Mouse (Mus musculus): Measurements from ENCODE around the gene Znrf1. TPM values are rescaled to one million over a fixed set of nuclear protein-coding genes. Genes with fewer than 3 reads are reported as not detected.

Gene Znrf1
- polyA plus RNA-seq, 1 experiment from 2014 or later: 51.5 TPM

GRCm38 (mm10) chr8:111551511-111552130, 15.7 kb downstream of the Znrf1 start:
- ATAC-seq (ENCODE audit: insufficient number of reproducible peaks, insufficient read depth, low FRiP score, low TSS enrichment, low read depth): no peak
- 62% methylated on average over 8 of the region's 8 CpGs for WGBS
- peaks cover 5% of the 10 kb centered on the region; the same call in 1 of the 2 replicates for H3K36me3 ChIP-seq
- H3K4me2 ChIP-seq: no peak overlapping the region
- no peaks in the 10 kb centered on the region for H3K9me3 ChIP-seq
- no peaks in the 10 kb centered on the region for H3K27me3 ChIP-seq
- H3K27ac ChIP-seq: no peak overlapping the region
- no peak overlapping the region for H3K9ac ChIP-seq
- peaks cover 16% of the 10 kb centered on the region for H3K4me1 ChIP-seq
- H3K4me3 ChIP-seq: no peak overlapping the region

DNA sequence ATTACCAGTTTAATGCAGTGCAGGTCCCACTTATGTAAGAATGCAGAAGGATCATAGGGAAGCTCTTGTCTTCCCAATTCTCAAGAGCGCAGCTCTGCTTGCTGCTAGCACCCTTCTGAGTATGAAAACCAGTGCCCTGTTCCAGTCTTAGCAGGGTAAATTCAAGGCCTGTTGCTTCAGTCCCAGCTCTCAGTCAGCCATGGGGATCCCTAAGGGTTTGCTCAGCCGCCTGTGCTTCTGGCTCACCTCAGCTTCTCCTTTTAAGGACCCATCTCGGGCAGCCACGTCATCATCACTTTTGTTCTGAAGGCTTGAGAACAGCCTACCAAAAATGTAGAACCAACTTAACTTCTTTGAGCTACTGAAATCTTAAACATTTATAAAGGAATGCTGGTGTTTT, 25.9 kb downstream of the Znrf1 start:
- Histone ChIP-seq H3K27me3 (no peaks in the 10 kb centered on the region), H3K36me3 (no peaks in the 10 kb centered on the region), H3K4me1 (peaks cover 22% of the 10 kb centered on the region), H3K9ac (no peak overlapping the region), H3K4me2 (no peak overlapping the region), H3K9me3 (no peaks in the 10 kb centered on the region), H3K4me3 (no peak overlapping the region), H3K27ac (no peak overlapping the region)
- no peak for ATAC-seq (ENCODE audit: insufficient number of reproducible peaks, insufficient read depth, low FRiP score, low TSS enrichment, low read depth)
- 88% methylated on average over 4 of the region's 4 CpGs for WGBS

- no peaks in the 10 kb centered on the region for H3K36me3 ChIP-seq
- no peak overlapping the region for H3K9ac ChIP-seq
- H3K4me2 ChIP-seq: no peak overlapping the region
- H3K4me3 ChIP-seq: no peak overlapping the region
- no peaks in the 10 kb centered on the region for H3K27me3 ChIP-seq
- no peaks in the 10 kb centered on the region for H3K9me3 ChIP-seq
- peaks cover 22% of the 10 kb centered on the region for H3K4me1 ChIP-seq
- ATAC-seq (ENCODE audit: insufficient number of reproducible peaks, insufficient read depth, low FRiP score, low TSS enrichment, low read depth): no peak
- WGBS: 90% methylated on average over 5 of the region's 5 CpGs
- H3K27ac ChIP-seq: no peak overlapping the region
These were observed 26.4 kb downstream of the Znrf1 start for GRCm38 (mm10) chr8:111562274-111562803.

GRCm38 (mm10) chr8:111563075-111563474, 27.2 kb downstream of the Znrf1 start:
- over 99% methylated on average over 5 of the region's 5 CpGs for WGBS
- no peaks in the 10 kb centered on the region for H3K27me3 ChIP-seq
- ATAC-seq (ENCODE audit: insufficient number of reproducible peaks, insufficient read depth, low FRiP score, low TSS enrichment, low read depth): no peak
- H3K9me3 ChIP-seq: no peaks in the 10 kb centered on the region
- H3K4me3 ChIP-seq: no peak overlapping the region
- H3K36me3 ChIP-seq: no peaks in the 10 kb centered on the region
- H3K4me1 ChIP-seq: peaks cover 29% of the 10 kb centered on the region
- no peak overlapping the region for H3K27ac ChIP-seq
- H3K9ac ChIP-seq: no peak overlapping the region
- H3K4me2 ChIP-seq: no peak overlapping the region

GRCm38 (mm10) chr8:111563687-111564086, 27.8 kb downstream of the Znrf1 start:
- Histone ChIP-seq H3K9me3 (no peaks in the 10 kb centered on the region), H3K27me3 (no peaks in the 10 kb centered on the region), H3K36me3 (no peaks in the 10 kb centered on the region), H3K4me2 (no peak overlapping the region), H3K4me3 (no peak overlapping the region), H3K9ac (no peak overlapping the region), H3K27ac (no peak overlapping the region), H3K4me1 (peaks cover 32% of the 10 kb centered on the region)
- ATAC-seq (ENCODE audit: insufficient number of reproducible peaks, insufficient read depth, low FRiP score, low TSS enrichment, low read depth): no peak
- WGBS: 90% methylated on average over 4 of the region's 4 CpGs

GRCm38 (mm10) chr8:111564093-111564492, 28.2 kb downstream of the Znrf1 start:
- Histone ChIP-seq H3K4me3 (no peak overlapping the region), H3K4me1 (peaks cover 32% of the 10 kb centered on the region), H3K36me3 (no peaks in the 10 kb centered on the region), H3K9me3 (no peaks in the 10 kb centered on the region), H3K9ac (no peak overlapping the region), H3K27ac (no peak overlapping the region), H3K27me3 (no peaks in the 10 kb centered on the region), H3K4me2 (no peak overlapping the region)
- no peak for ATAC-seq (ENCODE audit: insufficient number of reproducible peaks, insufficient read depth, low FRiP score, low TSS enrichment, low read depth)
- 79% methylated on average over 2 of the region's 2 CpGs for WGBS

- no peaks in the 10 kb centered on the region for H3K36me3 ChIP-seq
- WGBS: 37% methylated on average over 5 of the region's 5 CpGs
- H3K9me3 ChIP-seq: no peaks in the 10 kb centered on the region
- H3K27ac ChIP-seq: no peak overlapping the region
- no peak overlapping the region for H3K4me2 ChIP-seq
- H3K4me3 ChIP-seq: no peak overlapping the region
- H3K4me1 ChIP-seq: peaks cover 32% of the 10 kb centered on the region
- ATAC-seq (ENCODE audit: insufficient number of reproducible peaks, insufficient read depth, low FRiP score, low TSS enrichment, low read depth): no peak
- H3K27me3 ChIP-seq: no peaks in the 10 kb centered on the region
- no peak overlapping the region for H3K9ac ChIP-seq
These were observed 29.9 kb downstream of the Znrf1 start for GRCm38 (mm10) chr8:111565784-111566191.

DNA sequence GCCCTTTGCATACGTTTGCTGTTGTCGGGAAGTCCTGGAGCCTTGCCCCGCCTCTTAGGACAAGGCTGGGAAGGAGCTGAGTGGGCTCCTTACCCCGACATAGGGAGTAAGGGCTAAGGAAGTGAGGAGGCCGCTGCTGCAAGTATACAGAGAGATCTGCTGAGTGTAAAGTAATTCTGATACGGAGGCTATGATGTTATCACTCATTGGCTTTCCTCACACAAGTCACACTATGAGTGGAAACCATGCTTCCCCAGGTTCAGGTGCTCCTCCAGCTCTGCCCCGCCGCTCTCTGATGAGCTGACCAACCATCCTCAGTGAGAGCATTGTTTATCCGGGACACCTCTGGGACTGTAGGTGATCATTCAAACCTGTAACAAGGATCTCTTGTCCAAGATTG, 30.4 kb downstream of the Znrf1 start:
- 64% methylated on average over 9 of the region's 9 CpGs for WGBS
- no peak overlapping the region for H3K4me3 ChIP-seq
- H3K36me3 ChIP-seq: no peaks in the 10 kb centered on the region
- no peaks in the 10 kb centered on the region for H3K27me3 ChIP-seq
- no peak overlapping the region for H3K27ac ChIP-seq
- no peak overlapping the region for H3K9ac ChIP-seq
- H3K9me3 ChIP-seq: no peaks in the 10 kb centered on the region
- no peak overlapping the region for H3K4me2 ChIP-seq
- no peak for ATAC-seq (ENCODE audit: insufficient number of reproducible peaks, insufficient read depth, low FRiP score, low TSS enrichment, low read depth)
- peaks cover 32% of the 10 kb centered on the region for H3K4me1 ChIP-seq

DNA sequence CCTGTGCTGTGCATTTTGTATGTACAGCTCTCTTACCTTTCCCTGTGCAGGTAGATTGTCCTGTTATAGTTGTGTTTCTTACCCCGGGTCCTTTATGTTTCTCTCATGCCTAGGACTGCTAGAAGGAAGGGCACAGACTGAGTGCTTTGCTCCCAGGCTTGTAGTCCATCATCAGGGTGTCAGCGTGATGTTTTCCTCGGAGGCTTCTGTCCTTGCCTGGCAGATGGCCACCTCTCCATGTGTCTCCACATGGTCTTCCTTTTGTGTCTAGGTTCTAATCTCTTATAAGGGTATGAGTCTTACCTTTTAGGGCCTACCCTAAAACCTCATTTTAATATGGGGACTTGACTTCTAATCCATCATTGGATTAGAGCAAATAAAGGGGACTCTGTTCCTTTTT, 31.7 kb downstream of the Znrf1 start:
- H3K27ac ChIP-seq: no peak overlapping the region
- no peaks in the 10 kb centered on the region for H3K27me3 ChIP-seq
- peaks cover 34% of the 10 kb centered on the region for H3K4me1 ChIP-seq
- WGBS: 74% methylated on average over 3 of the region's 3 CpGs
- H3K4me3 ChIP-seq: no peak overlapping the region
- H3K4me2 ChIP-seq: no peak overlapping the region
- no peaks in the 10 kb centered on the region for H3K36me3 ChIP-seq
- H3K9me3 ChIP-seq: no peaks in the 10 kb centered on the region
- no peak for ATAC-seq (ENCODE audit: insufficient number of reproducible peaks, insufficient read depth, low FRiP score, low TSS enrichment, low read depth)
- H3K9ac ChIP-seq: no peak overlapping the region

GRCm38 (mm10) chr8:111568029-111568428, 32.1 kb downstream of the Znrf1 start:
- Histone ChIP-seq H3K4me3 (no peak overlapping the region), H3K27ac (no peak overlapping the region), H3K9ac (no peak overlapping the region), H3K4me1 (peaks cover 38% of the 10 kb centered on the region), H3K27me3 (no peaks in the 10 kb centered on the region), H3K9me3 (no peaks in the 10 kb centered on the region), H3K4me2 (no peak overlapping the region), H3K36me3 (no peaks in the 10 kb centered on the region)
- no peak for ATAC-seq (ENCODE audit: insufficient number of reproducible peaks, insufficient read depth, low FRiP score, low TSS enrichment, low read depth)
- 59% methylated on average over 3 of the region's 3 CpGs for WGBS

DNA sequence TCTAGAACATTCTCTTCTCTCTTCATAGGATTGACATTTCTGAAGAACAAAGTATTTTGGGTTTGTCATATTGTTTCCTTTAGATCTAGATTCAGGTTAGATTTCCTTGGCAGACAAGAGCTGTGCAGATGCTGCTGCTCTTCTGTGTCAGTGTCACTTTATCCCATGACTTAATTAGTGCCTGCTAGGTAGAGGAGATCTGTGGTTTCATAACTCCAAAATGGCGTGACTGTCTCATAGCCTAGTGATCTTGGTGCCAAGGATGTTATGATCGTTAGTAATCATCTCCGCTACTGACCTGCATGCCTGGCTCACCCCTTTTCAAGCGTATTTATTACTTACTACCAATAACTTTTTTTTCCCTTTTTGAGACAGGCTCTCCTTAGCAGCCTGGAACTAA, 34.0 kb downstream of the Znrf1 start:
- Histone ChIP-seq H3K9ac (no peak overlapping the region), H3K4me3 (no peak overlapping the region), H3K9me3 (no peaks in the 10 kb centered on the region), H3K36me3 (0 out of 2 replicates have a peak, but pooled peaks cover 2% of the 10 kb centered on the region), H3K27me3 (no peaks in the 10 kb centered on the region), H3K4me2 (no peak overlapping the region), H3K4me1 (peaks cover 40% of the 10 kb centered on the region), H3K27ac (no peak overlapping the region)
- no peak for ATAC-seq (ENCODE audit: insufficient number of reproducible peaks, insufficient read depth, low FRiP score, low TSS enrichment, low read depth)
- WGBS: 74% methylated on average over 4 of the region's 4 CpGs

- Histone ChIP-seq H3K4me3 (no peak overlapping the region), H3K4me1 (peaks cover 39% of the 10 kb centered on the region), H3K27ac (no peak overlapping the region), H3K9me3 (no peaks in the 10 kb centered on the region), H3K27me3 (no peaks in the 10 kb centered on the region), H3K4me2 (no peak overlapping the region), H3K9ac (no peak overlapping the region), H3K36me3 (0 out of 2 replicates have a peak, but pooled peaks cover 2% of the 10 kb centered on the region)
- no peak for ATAC-seq (ENCODE audit: insufficient number of reproducible peaks, insufficient read depth, low FRiP score, low TSS enrichment, low read depth)
- WGBS: 71% methylated on average over 2 of the region's 2 CpGs
These were observed 34.5 kb downstream of the Znrf1 start for GRCm38 (mm10) chr8:111570432-111570831.

Data from embryonic facial prominence, embryonic 13.5 days (tissue).